In the genomic region with DNA sequence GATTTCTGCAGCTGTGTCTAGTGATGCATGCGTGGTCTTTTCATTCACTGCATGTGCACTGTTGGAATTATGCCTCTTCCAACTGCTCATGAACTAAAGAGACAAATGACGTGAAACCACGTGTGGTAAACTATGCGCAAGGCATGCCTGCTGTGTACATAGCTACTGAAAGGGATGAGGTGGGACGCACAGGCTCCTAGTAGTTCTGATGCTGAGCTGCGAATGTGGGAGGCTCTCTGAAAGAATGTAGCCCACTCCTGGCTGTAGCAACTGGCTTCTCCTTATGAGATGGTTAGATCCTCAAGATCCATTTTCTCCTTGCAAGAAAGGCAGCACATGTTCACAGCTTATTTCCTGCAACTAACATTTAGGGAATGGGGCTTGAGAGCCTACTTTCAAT, we compare ENCODE assay signal across 25 mouse cellular contexts. TPM values are rescaled to one million over a fixed set of nuclear protein-coding genes. Genes with fewer than 3 reads are reported as not detected.
A peak's percentile ranks its signal among the peaks of the same experiment; 100 is the strongest.
DNase-seq lines count a peak whose midpoint lies in the region; ATAC-seq lines count a peak whose summit lies in the region.
"Had no signal": no experiment of that assay in that cellular context is flagged by ENCODE, and none has a peak within 500 bp of the region (broad histone marks: within the 10 kb centered on the region; RNA-seq: fewer than 3 reads in every experiment).

No protein-coding gene starts in this region.

- peak; percentile 61; the same call in 1 of the 2 replicates for ATAC-seq in forebrain, embryonic 11.5 days (replicated peaks; ENCODE audit: low FRiP score)
- no peak for ATAC-seq in forebrain, embryonic 12.5 days (ENCODE audit: low FRiP score)
- peak; percentile 87 for ATAC-seq in frontal cortex, adult (ENCODE audit: low TSS enrichment)
- peak; percentile 47; the same call in 1 of the 2 replicates for ATAC-seq in midbrain, embryonic 11.5 days (ENCODE audit: low FRiP score)
- no peak for ATAC-seq in midbrain, embryonic 13.5 days
- ATAC-seq: activated CD4-positive, CD25-positive, alpha-beta regulatory T cell, adult 4 months; CD4-positive, CD25-positive, alpha-beta regulatory T cell, adult 4 months; forebrain, embryonic 15.5 days; forebrain, postnatal 0 days; Patski had no signal

- no peaks in the 10 kb centered on the region for H3K36me3 ChIP-seq in forebrain, embryonic 11.5 days (ENCODE audit: control insufficient read depth, insufficient read depth, low read length)
- H3K36me3 ChIP-seq in forebrain, embryonic 12.5 days (replicated peaks): no peaks in the 10 kb centered on the region
- H3K36me3 ChIP-seq in midbrain, embryonic 11.5 days (ENCODE audit: control insufficient read depth, insufficient read depth, low read length): no peaks in the 10 kb centered on the region
- no peaks in the 10 kb centered on the region for H3K36me3 ChIP-seq in midbrain, embryonic 13.5 days
- H3K36me3 ChIP-seq: embryonic facial prominence, embryonic 10.5 days; embryonic facial prominence, embryonic 12.5 days; forebrain, embryonic 15.5 days; G1E had no signal

- no peak overlapping the region for H3K4me2 ChIP-seq in forebrain, embryonic 11.5 days (ENCODE audit: low read depth, low read length, severe bottlenecking)
- H3K4me2 ChIP-seq in forebrain, embryonic 12.5 days: no peak overlapping the region
- no peak overlapping the region for H3K4me2 ChIP-seq in midbrain, embryonic 11.5 days
- no peak overlapping the region for H3K4me2 ChIP-seq in midbrain, embryonic 13.5 days (replicated peaks)
- H3K4me2 ChIP-seq: embryonic facial prominence, embryonic 12.5 days; forebrain, embryonic 15.5 days had no signal

- no peaks in the 10 kb centered on the region; the same call in 1 of the 2 replicates for H3K4me1 ChIP-seq in forebrain, embryonic 11.5 days (replicated peaks; ENCODE audit: control insufficient read depth, insufficient read depth, low read length)
- H3K4me1 ChIP-seq in forebrain, embryonic 12.5 days: peaks cover 10% of the 10 kb centered on the region; the same call in 1 of the 2 replicates
- peaks cover 9% of the 10 kb centered on the region for H3K4me1 ChIP-seq in midbrain, embryonic 11.5 days (ENCODE audit: control insufficient read depth, insufficient read depth, low read length)
- peaks cover 6% of the 10 kb centered on the region for H3K4me1 ChIP-seq in midbrain, embryonic 13.5 days (replicated peaks)
- H3K4me1 ChIP-seq: embryonic facial prominence, embryonic 10.5 days; embryonic facial prominence, embryonic 12.5 days had no signal

- H3K4me3 ChIP-seq in forebrain, embryonic 11.5 days (ENCODE audit: low read depth, low read length): no peak overlapping the region
- H3K4me3 ChIP-seq in forebrain, embryonic 12.5 days (replicated peaks): no peak overlapping the region
- no peak overlapping the region for H3K4me3 ChIP-seq in midbrain, embryonic 11.5 days (ENCODE audit: low read depth, low read length)
- H3K4me3 ChIP-seq in midbrain, embryonic 13.5 days (replicated peaks): no peak overlapping the region
- H3K4me3 ChIP-seq: embryonic facial prominence, embryonic 10.5 days; embryonic facial prominence, embryonic 12.5 days; forebrain, embryonic 15.5 days had no signal

- H3K27me3 ChIP-seq in forebrain, embryonic 11.5 days (ENCODE audit: control insufficient read depth, insufficient read depth, low read length): no peaks in the 10 kb centered on the region
- H3K27me3 ChIP-seq in forebrain, embryonic 12.5 days: no peaks in the 10 kb centered on the region
- H3K27me3 ChIP-seq in midbrain, embryonic 11.5 days (ENCODE audit: control insufficient read depth, insufficient read depth, low read length): no peaks in the 10 kb centered on the region; the same call in 1 of the 2 replicates
- H3K27me3 ChIP-seq in midbrain, embryonic 13.5 days: no peaks in the 10 kb centered on the region
- H3K27me3 ChIP-seq: CH12.LX; embryonic facial prominence, embryonic 12.5 days; forebrain, embryonic 15.5 days had no signal

- H3K9me3 ChIP-seq in forebrain, embryonic 11.5 days (ENCODE audit: control insufficient read depth, low read length): no peaks in the 10 kb centered on the region
- no peaks in the 10 kb centered on the region for H3K9me3 ChIP-seq in forebrain, embryonic 12.5 days
- no peaks in the 10 kb centered on the region for H3K9me3 ChIP-seq in midbrain, embryonic 11.5 days (ENCODE audit: control insufficient read depth, low read length)
- H3K9me3 ChIP-seq in midbrain, embryonic 13.5 days: no peaks in the 10 kb centered on the region
- H3K9me3 ChIP-seq: embryonic facial prominence, embryonic 10.5 days; embryonic facial prominence, embryonic 12.5 days; forebrain, embryonic 15.5 days; G1E had no signal

- H3K9ac ChIP-seq in forebrain, embryonic 11.5 days (ENCODE audit: low read length): no peak overlapping the region
- no peak overlapping the region for H3K9ac ChIP-seq in forebrain, embryonic 12.5 days
- no peak overlapping the region for H3K9ac ChIP-seq in midbrain, embryonic 11.5 days (ENCODE audit: low read length)
- no peak overlapping the region for H3K9ac ChIP-seq in midbrain, embryonic 13.5 days (replicated peaks)
- H3K9ac ChIP-seq: embryonic facial prominence, embryonic 12.5 days; forebrain, embryonic 15.5 days; forebrain, postnatal 0 days had no signal

- WGBS in forebrain, embryonic 11.5 days: 47% methylated on average over 6 of the region's 6 CpGs
- 58% methylated on average over 6 of the region's 6 CpGs for WGBS in forebrain, embryonic 12.5 days
- 50% methylated on average over 6 of the region's 6 CpGs for WGBS in midbrain, embryonic 11.5 days
- WGBS in midbrain, embryonic 13.5 days: 42% methylated on average over 6 of the region's 6 CpGs

- no peak for DNase-seq in forebrain, embryonic 11.5 days (ENCODE audit: low spot score)
- DNase-seq in frontal cortex, postnatal 10 days (ENCODE audit: low spot score in 2 of 2): no peak
- DNase-seq in midbrain, embryonic 11.5 days (ENCODE audit: low spot score, missing footprints): no peak
- DNase-seq in thymus, postnatal 25 days: no peak
- DNase-seq: adrenal gland, adult 8-10 months; adrenal gland, postnatal 14 days; adrenal gland, postnatal 36 days; B cell, adult 2 months; cerebellum, adult 11-12 months; cerebellum, adult 2 months; cerebellum, adult 9-10 months; cerebellum, postnatal 10 days; cerebellum, postnatal 25 days; forebrain, postnatal 0 days had no signal

- H3K27ac ChIP-seq in forebrain, embryonic 11.5 days (ENCODE audit: low read depth, low read length): no peak overlapping the region
- H3K27ac ChIP-seq in forebrain, embryonic 12.5 days: no peak overlapping the region
- no peak overlapping the region for H3K27ac ChIP-seq in midbrain, embryonic 11.5 days (ENCODE audit: low read depth, low read length)
- no peak overlapping the region for H3K27ac ChIP-seq in midbrain, embryonic 13.5 days
- H3K27ac ChIP-seq: embryonic facial prominence, embryonic 10.5 days; embryonic facial prominence, embryonic 12.5 days; forebrain, embryonic 15.5 days had no signal

RNA-seq across cellular contexts. Expression of gene Unc80, which starts 24.9 kb away (rescaled TPM):
- 0.69 and 0.83 TPM in 2 replicates for polyA plus RNA-seq in forebrain, embryonic 11.5 days (2014; fragmentation: Nextera tagmentation; extraction: Ambion mirVana)
- 0.70 and 1.0 TPM in 2 replicates for polyA plus RNA-seq in forebrain, embryonic 12.5 days (2016; fragmentation: Nextera tagmentation; extraction: Ambion mirVana)
- 0.33 and 0.50 TPM in 2 replicates for polyA plus RNA-seq in midbrain, embryonic 11.5 days (2014; fragmentation: Nextera tagmentation; extraction: Ambion mirVana)
- 2.5 and 3.1 TPM in 2 replicates for polyA plus RNA-seq in midbrain, embryonic 13.5 days (2015; fragmentation: Nextera tagmentation; extraction: Ambion mirVana)
- polyA plus RNA-seq: CD4-positive, CD25-positive, alpha-beta regulatory T cell, adult 4 months; Patski had no signal

Comparison
In these comparisons a context has a peak if more than half of its experiments do, and no peak if none do; other contexts are left out.
1. ATAC-seq: peak in forebrain, embryonic 11.5 days (single experiment), frontal cortex, adult (single experiment) and midbrain, embryonic 11.5 days (single experiment); none in forebrain, embryonic 12.5 days (single experiment) and midbrain, embryonic 13.5 days (single experiment).